Mouse (Mus musculus): ENCODE data around the gene Lrpprc. TPM values are rescaled to one million over a fixed set of nuclear protein-coding genes. Genes with fewer than 3 reads are reported as not detected.
A peak's percentile ranks its signal among the peaks of the same experiment; 100 is the strongest.

Gene Lrpprc
- polyA plus RNA-seq, 1 experiment, result 40.3 TPM

DNA sequence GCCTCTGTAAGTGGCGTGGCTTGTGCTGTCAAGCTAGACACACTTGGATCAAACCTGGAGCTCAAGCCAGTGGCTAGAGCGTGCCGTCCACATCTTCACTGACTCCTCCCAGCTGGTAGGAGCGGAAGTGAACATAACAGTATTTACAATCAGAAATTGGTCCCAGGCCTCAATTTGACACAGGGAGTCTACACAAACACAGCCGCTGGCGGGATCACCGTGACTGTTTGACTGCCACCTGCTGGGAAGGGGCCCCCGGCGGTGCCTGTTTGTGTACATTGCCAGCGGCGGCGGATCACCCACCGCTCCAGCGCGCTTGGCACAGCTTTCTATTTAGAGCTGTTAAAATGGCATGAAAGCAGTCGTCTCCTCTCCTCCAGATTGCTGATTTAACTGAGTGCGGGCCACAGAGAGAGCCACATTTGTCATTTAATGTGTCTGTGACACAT lies 81.2 kb downstream of the Lrpprc start:
- WGBS, result 28% methylated on average over 17 of the region's 17 CpGs
- TF ChIP-seq POLR2A (IDR thresholded peaks at IDR 0.05; ENCODE audit: borderline replicate concordance, insufficient read depth, low read length) (no peak), CTCF (IDR thresholded peaks at IDR 0.05; ENCODE audit: borderline replicate concordance, insufficient read depth, low read depth, low read length) (no peak)
- Histone ChIP-seq H3K27me3 (ENCODE audit: control insufficient read depth, insufficient read depth, low read length) (no peaks in the 10 kb centered on the region), H3K4me1 (ENCODE audit: control insufficient read depth, insufficient read depth, low read length) (no peaks in the 10 kb centered on the region), H3K27ac (ENCODE audit: insufficient read depth, low read length) (no peak overlapping the region), H3K4me3 (replicated peaks; ENCODE audit: insufficient read depth, low read depth, low read length) (no peak overlapping the region)
- peak in 1 of 2 experiments; percentile 17 for DNase-seq

GRCm38 (mm10) chr17:84708818-84709217 lies 81.8 kb downstream of the Lrpprc start:
- Histone ChIP-seq H3K4me1 (ENCODE audit: control insufficient read depth, insufficient read depth, low read length) (no peaks in the 10 kb centered on the region), H3K27ac (ENCODE audit: insufficient read depth, low read length) (no peak overlapping the region), H3K4me3 (replicated peaks; ENCODE audit: insufficient read depth, low read depth, low read length) (no peak overlapping the region), H3K27me3 (ENCODE audit: control insufficient read depth, insufficient read depth, low read length) (no peaks in the 10 kb centered on the region)
- TF ChIP-seq POLR2A (IDR thresholded peaks at IDR 0.05; ENCODE audit: borderline replicate concordance, insufficient read depth, low read length) (no peak), CTCF (IDR thresholded peaks at IDR 0.05; ENCODE audit: borderline replicate concordance, insufficient read depth, low read depth, low read length) (no peak)
- 64% methylated on average over 7 of the region's 7 CpGs for WGBS
- no peak for DNase-seq

DNA sequence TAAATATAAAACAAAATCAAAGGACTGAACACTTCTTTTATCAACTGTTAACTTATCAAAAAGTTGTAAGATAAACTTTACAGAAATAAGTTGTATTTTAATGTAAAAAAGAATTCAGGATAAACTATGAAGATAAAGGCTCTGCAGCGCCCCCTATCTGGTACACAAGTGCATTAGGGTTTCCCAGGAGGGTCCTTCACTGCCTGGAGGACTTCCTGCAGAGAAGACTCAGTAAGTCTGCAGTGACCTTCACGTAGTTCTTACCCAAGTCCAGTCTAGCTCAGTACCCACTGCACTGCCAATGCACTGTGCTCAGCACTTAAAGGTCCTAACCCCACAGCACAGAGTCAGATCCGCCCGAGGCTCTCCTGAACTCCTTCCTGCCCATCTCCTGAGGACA lies 83.2 kb downstream of the Lrpprc start:
- no peak overlapping the region for H3K4me3 ChIP-seq (replicated peaks; ENCODE audit: insufficient read depth, low read depth, low read length)
- DNase-seq, result no peak
- H3K27ac ChIP-seq (ENCODE audit: insufficient read depth, low read length), result no peak overlapping the region
- no peaks in the 10 kb centered on the region for H3K4me1 ChIP-seq (ENCODE audit: control insufficient read depth, insufficient read depth, low read length)
- WGBS, result 67% methylated on average over 4 of the region's 4 CpGs
- no peaks in the 10 kb centered on the region for H3K27me3 ChIP-seq (ENCODE audit: control insufficient read depth, insufficient read depth, low read length)
- TF ChIP-seq CTCF (IDR thresholded peaks at IDR 0.05; ENCODE audit: borderline replicate concordance, insufficient read depth, low read depth, low read length) (peak; percentile 21; the same call in 1 of the 2 replicates), POLR2A (IDR thresholded peaks at IDR 0.05; ENCODE audit: borderline replicate concordance, insufficient read depth, low read length) (no peak)

GRCm38 (mm10) chr17:84698727-84699126 lies 91.9 kb downstream of the Lrpprc start:
- Histone ChIP-seq H3K4me3 (replicated peaks; ENCODE audit: insufficient read depth, low read depth, low read length) (no peak overlapping the region), H3K4me1 (ENCODE audit: control insufficient read depth, insufficient read depth, low read length) (no peaks in the 10 kb centered on the region), H3K27ac (ENCODE audit: insufficient read depth, low read length) (no peak overlapping the region), H3K27me3 (ENCODE audit: control insufficient read depth, insufficient read depth, low read length) (no peaks in the 10 kb centered on the region)
- 19% methylated on average over 5 of the region's 5 CpGs for WGBS
- peak; percentile 82 for TF ChIP-seq CTCF (IDR thresholded peaks at IDR 0.05; ENCODE audit: borderline replicate concordance, insufficient read depth, low read depth, low read length)
- TF ChIP-seq POLR2A (IDR thresholded peaks at IDR 0.05; ENCODE audit: borderline replicate concordance, insufficient read depth, low read length), result no peak
- DNase-seq, result peak; percentile 55 to 58

DNA sequence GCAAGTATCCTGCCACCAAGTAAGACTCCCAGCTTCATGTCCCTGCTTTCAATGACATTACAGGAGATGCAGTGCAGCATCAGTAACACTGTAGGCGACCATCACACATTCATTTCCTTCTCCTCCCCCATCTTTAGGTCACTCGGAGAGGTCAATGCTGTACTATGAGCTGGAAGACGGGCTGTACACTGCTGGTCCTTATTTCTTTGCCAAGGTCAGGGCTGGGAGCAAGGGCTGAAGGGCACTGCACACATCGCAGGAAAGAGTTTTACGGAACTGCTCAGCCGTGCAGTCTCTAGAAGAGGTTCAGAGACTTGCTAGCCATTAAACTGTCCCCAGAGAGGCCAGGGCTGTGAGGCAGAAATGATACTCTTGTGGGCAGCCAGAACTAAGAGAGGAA lies 94.1 kb downstream of the Lrpprc start:
- DNase-seq, result no peak
- 54% methylated on average over 6 of the region's 6 CpGs for WGBS
- no peak for TF ChIP-seq POLR2A (IDR thresholded peaks at IDR 0.05; ENCODE audit: borderline replicate concordance, insufficient read depth, low read length)
- no peak for TF ChIP-seq CTCF (IDR thresholded peaks at IDR 0.05; ENCODE audit: borderline replicate concordance, insufficient read depth, low read depth, low read length)
- Histone ChIP-seq H3K27ac (ENCODE audit: insufficient read depth, low read length) (no peak overlapping the region), H3K27me3 (ENCODE audit: control insufficient read depth, insufficient read depth, low read length) (no peaks in the 10 kb centered on the region), H3K4me1 (ENCODE audit: control insufficient read depth, insufficient read depth, low read length) (no peaks in the 10 kb centered on the region), H3K4me3 (replicated peaks; ENCODE audit: insufficient read depth, low read depth, low read length) (no peak overlapping the region)

GRCm38 (mm10) chr17:84693741-84694140 lies 96.8 kb downstream of the Lrpprc start:
- H3K27ac ChIP-seq (ENCODE audit: insufficient read depth, low read length), result no peak overlapping the region
- TF ChIP-seq POLR2A (IDR thresholded peaks at IDR 0.05; ENCODE audit: borderline replicate concordance, insufficient read depth, low read length), result no peak
- TF ChIP-seq CTCF (IDR thresholded peaks at IDR 0.05; ENCODE audit: borderline replicate concordance, insufficient read depth, low read depth, low read length), result no peak
- 49% methylated on average over 2 of the region's 2 CpGs for WGBS
- H3K27me3 ChIP-seq (ENCODE audit: control insufficient read depth, insufficient read depth, low read length), result no peaks in the 10 kb centered on the region
- no peak overlapping the region for H3K4me3 ChIP-seq (replicated peaks; ENCODE audit: insufficient read depth, low read depth, low read length)
- no peak for DNase-seq
- H3K4me1 ChIP-seq (ENCODE audit: control insufficient read depth, insufficient read depth, low read length), result no peaks in the 10 kb centered on the region

DNA sequence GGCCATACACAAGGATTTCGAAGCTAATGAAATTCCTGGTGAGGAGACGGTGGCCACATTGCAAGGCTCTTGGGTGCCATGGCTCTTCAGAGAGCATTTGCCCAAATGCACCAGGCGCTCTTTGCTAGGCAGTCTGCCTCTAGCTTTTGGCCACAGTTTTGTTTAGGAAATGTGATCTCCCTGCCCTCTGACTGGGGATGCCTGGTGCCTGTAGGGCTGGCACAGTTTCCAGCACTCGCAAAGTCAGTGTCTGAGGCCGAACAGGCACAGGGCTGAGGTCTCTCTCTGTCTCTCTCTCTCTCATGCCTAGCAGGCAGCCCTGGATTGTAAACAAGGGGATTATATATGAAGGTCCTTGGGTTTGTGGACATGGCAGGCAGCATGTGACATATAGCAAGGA lies 100.5 kb downstream of the Lrpprc start:
- no peaks in the 10 kb centered on the region for H3K27me3 ChIP-seq (ENCODE audit: control insufficient read depth, insufficient read depth, low read length)
- no peaks in the 10 kb centered on the region for H3K4me1 ChIP-seq (ENCODE audit: control insufficient read depth, insufficient read depth, low read length)
- WGBS, result 51% methylated on average over 5 of the region's 5 CpGs
- no peak overlapping the region for H3K4me3 ChIP-seq (replicated peaks; ENCODE audit: insufficient read depth, low read depth, low read length)
- DNase-seq, result no peak
- H3K27ac ChIP-seq (ENCODE audit: insufficient read depth, low read length), result no peak overlapping the region
- TF ChIP-seq POLR2A (IDR thresholded peaks at IDR 0.05; ENCODE audit: borderline replicate concordance, insufficient read depth, low read length), result no peak
- no peak for TF ChIP-seq CTCF (IDR thresholded peaks at IDR 0.05; ENCODE audit: borderline replicate concordance, insufficient read depth, low read depth, low read length)

DNA sequence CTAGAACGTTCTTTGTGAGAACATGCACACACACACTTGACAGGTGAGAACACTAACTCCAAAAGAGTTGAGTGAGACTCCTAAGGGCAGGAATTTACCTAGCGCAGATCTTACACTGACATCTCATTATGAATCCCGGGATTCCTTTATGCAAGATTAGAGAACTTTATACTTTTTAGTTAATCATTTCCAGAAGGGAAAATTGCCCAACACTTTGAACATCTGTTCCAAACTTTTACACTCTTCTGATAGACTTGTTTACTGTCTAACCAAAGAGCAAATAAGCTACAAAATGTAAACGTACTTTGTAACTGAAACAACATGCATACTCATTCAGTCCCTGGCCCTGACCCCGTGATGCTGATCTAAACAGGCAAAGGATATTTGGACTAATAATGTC lies 101.3 kb downstream of the Lrpprc start:
- no peak overlapping the region for H3K4me3 ChIP-seq (replicated peaks; ENCODE audit: insufficient read depth, low read depth, low read length)

More for the DNA sequence above, 101.3 kb downstream of the Lrpprc start:
- 85% methylated on average over 5 of the region's 5 CpGs for WGBS
- Histone ChIP-seq H3K27me3 (ENCODE audit: control insufficient read depth, insufficient read depth, low read length) (no peaks in the 10 kb centered on the region), H3K27ac (ENCODE audit: insufficient read depth, low read length) (no peak overlapping the region), H3K4me1 (ENCODE audit: control insufficient read depth, insufficient read depth, low read length) (no peaks in the 10 kb centered on the region)
- no peak for DNase-seq
- TF ChIP-seq POLR2A (IDR thresholded peaks at IDR 0.05; ENCODE audit: borderline replicate concordance, insufficient read depth, low read length) (no peak), CTCF (IDR thresholded peaks at IDR 0.05; ENCODE audit: borderline replicate concordance, insufficient read depth, low read depth, low read length) (no peak)

Data from cerebellum, adult 2 months (tissue).